Mouse (Mus musculus): Measurements from ENCODE around the gene Pitx3.

DNA sequence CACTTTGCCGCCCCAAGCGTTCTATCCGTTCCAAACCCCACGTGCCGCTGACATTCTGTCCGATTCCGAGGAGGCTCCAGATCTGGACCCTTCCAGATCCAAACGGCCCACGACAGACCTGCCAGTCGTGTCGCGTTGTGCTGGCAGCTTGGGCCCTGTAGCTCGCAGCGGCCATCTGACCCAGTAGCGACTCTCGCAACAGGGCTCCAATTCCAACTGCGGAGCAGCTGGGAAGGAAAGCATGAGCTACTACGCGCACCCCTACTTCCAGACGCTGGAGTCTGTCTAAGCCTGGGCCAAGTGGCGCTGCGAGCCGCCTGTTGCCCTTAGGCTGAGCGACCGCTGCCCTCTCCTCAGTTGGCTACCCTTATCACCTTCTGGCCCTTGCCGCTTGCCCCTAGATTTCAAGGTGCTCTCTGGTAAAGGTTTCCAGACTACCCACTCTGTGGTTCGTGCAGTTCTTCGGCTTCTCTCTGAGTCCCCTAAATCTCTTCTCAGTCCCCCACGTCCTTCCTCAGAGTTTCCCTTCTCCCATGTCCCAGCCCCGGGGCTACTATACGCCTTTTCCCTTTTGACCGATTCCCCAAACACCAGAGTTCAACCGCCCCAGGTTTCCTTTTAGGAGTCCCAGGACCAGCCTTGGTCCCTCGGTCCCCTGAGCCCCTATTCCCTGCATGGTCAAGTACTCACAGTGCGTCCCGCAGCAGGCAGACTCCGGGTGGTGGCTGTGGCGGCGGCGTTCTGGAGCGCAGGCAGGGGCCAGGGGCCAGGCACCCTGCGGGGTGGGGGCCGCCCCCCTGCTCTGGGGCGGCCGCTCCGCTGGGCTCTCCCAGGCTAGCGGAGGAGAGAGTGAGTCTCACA, at the start of gene Pitx3:
- no peak for TF ChIP-seq CTCF (IDR thresholded peaks at IDR 0.05; ENCODE audit: low read depth)
- TF ChIP-seq EP300 (optimal IDR thresholded peaks at IDR 0.05) = no peak

Data from stomach, postnatal 0 days (tissue).